Mouse (Mus musculus) thymus, adult 2 months (tissue): Measurements from ENCODE around the gene Hao2.

Source experiments
- CTCF ChIP-seq: fragments of 200-500 bp; IDR thresholded peaks from 2 replicates; pipeline ENCODE4 v1.5.1; 2012; ENCODE audit warnings: mild to moderate bottlenecking, control low read depth, low read length, moderate library complexity, borderline replicate concordance; ENCODE audit not compliant: control insufficient read depth, poor library complexity, insufficient read depth; ENCODE audit errors: extremely low read depth
- POLR2A ChIP-seq: fragments of 200-500 bp; IDR thresholded peaks from 2 replicates; pipeline ENCODE4 v1.6.1; 2012; ENCODE audit warnings: mild to moderate bottlenecking, low read length, control low read depth, moderate library complexity; ENCODE audit not compliant: control insufficient read depth, poor library complexity, insufficient read depth; ENCODE audit errors: extremely low read depth

DNA sequence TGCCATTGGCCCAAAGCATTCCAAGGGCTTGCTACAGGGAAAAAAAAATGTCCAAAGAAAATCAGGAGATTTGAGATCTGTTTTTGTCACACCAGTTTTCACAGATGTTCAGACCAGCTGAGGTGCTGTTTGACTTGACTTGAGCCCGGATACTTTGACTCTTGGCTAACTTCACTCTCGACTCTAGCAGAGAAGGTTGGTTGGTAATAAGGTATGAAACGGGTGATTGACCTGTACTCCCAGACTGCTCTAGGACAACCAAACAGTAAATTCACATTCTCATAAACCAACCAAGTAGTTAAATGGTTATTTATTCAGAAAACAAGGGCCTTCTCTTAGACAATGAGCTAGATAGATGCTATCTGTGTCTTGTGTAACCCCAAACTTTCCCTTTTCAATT lies 43.4 kb upstream of the Hao2 start:
- TF ChIP-seq CTCF (no peak), POLR2A (no peak)
